Mouse (Mus musculus): ENCODE data around the gene Rcc2.

- peak; percentile 59 for TF ChIP-seq CTCF (IDR thresholded peaks at IDR 0.05; ENCODE audit: low read depth, low read length)
- no peak for TF ChIP-seq POLR2A (IDR thresholded peaks at IDR 0.05; ENCODE audit: borderline replicate concordance, low read depth, low read length)
Observed at GRCm38 (mm10) chr4:140679723-140680380, 20.5 kb upstream of the Rcc2 start.

All from bone marrow macrophage, adult 2 months (primary cell).